Mouse (Mus musculus): Measurements from ENCODE around the gene Mindy2. TPM values are rescaled to one million over a fixed set of nuclear protein-coding genes. Genes with fewer than 3 reads are reported as not detected.

The Mindy2 gene
- total and polyA plus RNA-seq, 3 experiments = 7.1 to 36.7 (median 34.8) TPM

DNA sequence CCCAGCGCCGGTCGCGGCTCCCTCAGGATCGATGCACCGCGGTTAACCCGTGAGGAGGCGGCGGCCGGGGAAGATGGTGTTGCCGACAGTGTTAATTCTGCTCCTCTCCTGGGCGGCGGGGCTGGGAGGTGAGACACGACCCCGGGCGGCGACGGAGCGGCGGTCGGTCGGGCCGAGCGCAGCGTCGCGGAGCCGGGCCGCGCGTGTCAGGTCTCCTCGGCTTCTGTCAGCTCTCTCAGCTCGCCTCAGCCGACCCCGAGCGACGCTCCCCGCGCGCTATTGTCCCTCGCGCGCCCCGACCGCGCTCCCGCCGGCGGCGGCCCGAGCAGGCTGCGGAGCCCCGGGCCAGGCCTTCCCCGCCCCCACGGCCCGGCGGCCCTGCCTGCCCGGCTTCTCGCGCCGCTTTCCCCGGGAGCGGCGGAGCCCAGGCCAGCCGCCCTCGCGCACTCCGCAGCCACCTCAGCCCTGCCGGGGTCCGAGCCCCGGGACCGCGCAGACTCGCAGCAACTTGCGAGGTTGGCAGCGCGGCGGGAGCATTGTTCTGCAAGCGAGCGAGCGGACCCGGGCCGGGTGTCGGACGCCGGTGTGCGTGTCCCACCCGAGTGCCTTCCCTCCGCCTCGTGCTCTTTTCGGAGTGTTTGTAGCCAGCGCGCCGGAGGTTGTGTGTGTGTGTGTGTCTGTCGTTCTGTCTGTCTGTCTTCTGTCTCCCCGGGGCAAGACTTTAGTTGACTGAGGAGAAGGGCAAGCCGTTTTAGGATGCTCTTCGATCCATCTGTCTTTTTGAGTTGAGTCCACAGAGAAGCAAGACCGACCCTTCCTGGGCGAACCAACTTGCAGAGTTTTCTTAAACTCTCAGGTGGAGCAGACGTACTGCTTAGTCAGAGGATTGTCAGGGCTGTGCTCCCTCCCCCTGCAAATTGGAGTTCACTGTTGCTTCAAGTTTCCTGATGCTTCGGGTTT lies 22.4 kb upstream of the Mindy2 start:
- Histone ChIP-seq H3K36me3 (ENCODE audit: control insufficient read depth, insufficient read depth, low read length) (peaks cover 12% of the 10 kb centered on the region), H3K79me2 (replicated peaks; ENCODE audit: control insufficient read depth, insufficient read depth, low read length) (peaks cover 4% of the 10 kb centered on the region; the same call in 1 of the 2 replicates), H3K4me3 (peak overlapping the region; percentile 82), H3K27me3 (ENCODE audit: control insufficient read depth, insufficient read depth, low read length) (no peaks in the 10 kb centered on the region), H3K9ac (ENCODE audit: low read depth, low read length) (peak overlapping the region; percentile 95), H3K4me1 (ENCODE audit: control insufficient read depth, insufficient read depth, low read length) (peaks cover 8% of the 10 kb centered on the region), H3K27ac (peak overlapping the region; percentile 88)
- under 1% methylated on average over 78 of the region's 103 CpGs for WGBS
- intact Hi-C loops (cut with DNase I) = loop anchor here (5.0 kb wide), 1 partner anchor 53 kb away; no protein-coding TSS in a partner anchor
- DNase-seq = peak; percentile 78 to 80
- TF ChIP-seq POLR2A (IDR thresholded peaks at IDR 0.05; ENCODE audit: insufficient read depth, low read depth, low read length) (no peak), CTCF (IDR thresholded peaks at IDR 0.05) (no peak), EP300 (IDR thresholded peaks at IDR 0.05; ENCODE audit: insufficient read depth, low read depth, low read length) (no peak)

DNA sequence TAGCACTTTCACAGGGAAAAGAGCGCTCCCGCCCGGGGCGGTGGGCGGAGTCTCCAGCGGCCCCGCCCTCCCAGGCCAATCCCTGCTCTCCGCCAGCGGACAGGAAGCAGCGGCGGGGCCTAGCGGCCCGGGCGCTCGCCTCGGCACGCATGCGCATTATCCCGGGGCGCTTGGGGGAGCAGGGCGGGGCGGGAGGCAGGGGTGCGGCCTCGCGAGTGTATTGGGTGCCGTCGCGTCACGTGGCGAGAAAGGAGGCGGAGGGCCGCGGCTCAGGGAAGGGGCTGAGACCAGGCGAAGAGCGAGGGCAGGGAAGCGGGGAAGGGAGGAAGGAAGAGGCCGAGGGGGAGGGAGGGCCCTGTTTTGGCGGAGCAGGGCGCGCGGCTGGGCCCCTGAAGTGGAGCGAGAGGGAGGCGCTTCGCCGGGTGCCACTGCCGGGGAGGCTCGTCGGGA lies 21.7 kb upstream of the Mindy2 start, which contains the start of gene Adam10:
Gene Adam10 (plus strand): TSS at position 316 of the 450 bp plus-strand sequence.
- intact Hi-C loops (cut with DNase I) = loop anchor here (1.0 to 5.0 kb wide), 2 partner anchors 21 to 54 kb away; partner anchors contain the start of gene Mindy2
- H3K36me3 ChIP-seq (ENCODE audit: control insufficient read depth, insufficient read depth, low read length) = peaks cover 12% of the 10 kb centered on the region
- 1% methylated on average over 45 of the region's 48 CpGs for WGBS
- peaks cover 8% of the 10 kb centered on the region for H3K4me1 ChIP-seq (ENCODE audit: control insufficient read depth, insufficient read depth, low read length)
- peak within 1 kb of the TSS; percentile 82 for H3K4me3 ChIP-seq
- peak; percentile 98 to 100 for DNase-seq
- H3K9ac ChIP-seq (ENCODE audit: low read depth, low read length) = peak within 1 kb of the TSS; percentile 95
- H3K27ac ChIP-seq = peak within 1 kb of the TSS; percentile 88
- no peaks in the 10 kb centered on the region for H3K27me3 ChIP-seq (ENCODE audit: control insufficient read depth, insufficient read depth, low read length)
- peaks cover 4% of the 10 kb centered on the region; the same call in 1 of the 2 replicates for H3K79me2 ChIP-seq (replicated peaks; ENCODE audit: control insufficient read depth, insufficient read depth, low read length)
- TF ChIP-seq EP300 (IDR thresholded peaks at IDR 0.05; ENCODE audit: insufficient read depth, low read depth, low read length) (peak; percentile 58; the same call in 1 of the 2 replicates), CTCF (IDR thresholded peaks at IDR 0.05) (no peak), POLR2A (IDR thresholded peaks at IDR 0.05; ENCODE audit: insufficient read depth, low read depth, low read length) (peak; percentile 83; the same call in 1 of the 2 replicates)

DNA sequence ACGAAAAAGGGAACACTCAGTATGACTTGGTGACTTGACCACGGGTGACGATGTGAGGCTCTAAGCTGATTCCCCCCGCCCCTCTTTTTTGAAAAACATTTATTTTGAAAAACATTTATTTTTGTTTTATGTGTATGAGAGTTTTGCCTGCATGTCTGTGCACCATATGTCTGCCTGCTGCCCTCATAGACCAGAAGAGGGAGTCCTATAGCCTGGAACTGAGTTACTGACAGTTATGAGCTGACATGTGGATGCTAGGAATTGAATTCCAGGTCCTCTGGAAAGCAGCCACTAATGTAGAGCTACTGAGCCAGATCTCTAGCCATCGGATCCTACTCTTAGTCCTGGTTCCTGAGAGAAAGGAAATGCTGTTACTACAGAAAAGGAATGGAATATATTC lies 19.0 kb upstream of the Mindy2 start:
- intact Hi-C loops (cut with DNase I) = loop anchor here (5.0 kb wide), 1 partner anchor 56 kb away; no protein-coding TSS in a partner anchor
- Histone ChIP-seq H3K4me1 (ENCODE audit: control insufficient read depth, insufficient read depth, low read length) (no peaks in the 10 kb centered on the region; the same call in 1 of the 2 replicates), H3K4me3 (no peak overlapping the region), H3K79me2 (replicated peaks; ENCODE audit: control insufficient read depth, insufficient read depth, low read length) (no peaks in the 10 kb centered on the region), H3K9ac (ENCODE audit: low read depth, low read length) (no peak overlapping the region), H3K36me3 (ENCODE audit: control insufficient read depth, insufficient read depth, low read length) (no peaks in the 10 kb centered on the region), H3K27ac (no peak overlapping the region), H3K27me3 (ENCODE audit: control insufficient read depth, insufficient read depth, low read length) (no peaks in the 10 kb centered on the region)
- no peak for DNase-seq
- no peak for TF ChIP-seq EP300 (IDR thresholded peaks at IDR 0.05; ENCODE audit: insufficient read depth, low read depth, low read length)
- no peak for TF ChIP-seq POLR2A (IDR thresholded peaks at IDR 0.05; ENCODE audit: insufficient read depth, low read depth, low read length)
- TF ChIP-seq CTCF (IDR thresholded peaks at IDR 0.05) = no peak
- WGBS = 88% methylated on average over 5 of the region's 5 CpGs

DNA sequence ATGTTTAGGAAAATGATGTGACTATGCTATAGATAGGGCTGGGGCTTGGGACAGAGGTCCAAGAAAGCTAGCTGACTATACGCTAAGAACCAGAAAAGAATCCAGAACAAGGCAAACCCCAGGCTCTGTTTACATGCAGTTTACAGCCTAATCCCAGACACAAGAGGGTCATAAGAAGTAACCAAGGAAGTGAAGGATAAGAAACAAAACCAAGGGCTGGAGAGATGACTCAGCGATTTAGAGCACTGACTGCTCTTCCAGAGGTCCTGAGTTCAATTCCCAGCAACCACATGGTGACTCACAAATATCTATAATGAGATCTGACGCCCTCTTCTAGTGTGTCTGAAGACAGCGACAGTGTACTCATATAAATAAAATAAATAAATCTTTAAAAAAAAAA lies 18.1 kb upstream of the Mindy2 start:
- Histone ChIP-seq H3K27me3 (ENCODE audit: control insufficient read depth, insufficient read depth, low read length) (no peaks in the 10 kb centered on the region), H3K9ac (ENCODE audit: low read depth, low read length) (no peak overlapping the region), H3K79me2 (replicated peaks; ENCODE audit: control insufficient read depth, insufficient read depth, low read length) (no peaks in the 10 kb centered on the region), H3K4me3 (no peak overlapping the region), H3K27ac (no peak overlapping the region), H3K36me3 (ENCODE audit: control insufficient read depth, insufficient read depth, low read length) (no peaks in the 10 kb centered on the region), H3K4me1 (ENCODE audit: control insufficient read depth, insufficient read depth, low read length) (no peaks in the 10 kb centered on the region; the same call in 1 of the 2 replicates)
- DNase-seq = no peak
- TF ChIP-seq POLR2A (IDR thresholded peaks at IDR 0.05; ENCODE audit: insufficient read depth, low read depth, low read length) (no peak), CTCF (IDR thresholded peaks at IDR 0.05) (no peak), EP300 (IDR thresholded peaks at IDR 0.05; ENCODE audit: insufficient read depth, low read depth, low read length) (no peak)
- intact Hi-C loops (cut with DNase I) = loop anchor here (5.0 kb wide), 1 partner anchor 57 kb away; no protein-coding TSS in a partner anchor
- 76% methylated on average over 4 of the region's 4 CpGs for WGBS

DNA sequence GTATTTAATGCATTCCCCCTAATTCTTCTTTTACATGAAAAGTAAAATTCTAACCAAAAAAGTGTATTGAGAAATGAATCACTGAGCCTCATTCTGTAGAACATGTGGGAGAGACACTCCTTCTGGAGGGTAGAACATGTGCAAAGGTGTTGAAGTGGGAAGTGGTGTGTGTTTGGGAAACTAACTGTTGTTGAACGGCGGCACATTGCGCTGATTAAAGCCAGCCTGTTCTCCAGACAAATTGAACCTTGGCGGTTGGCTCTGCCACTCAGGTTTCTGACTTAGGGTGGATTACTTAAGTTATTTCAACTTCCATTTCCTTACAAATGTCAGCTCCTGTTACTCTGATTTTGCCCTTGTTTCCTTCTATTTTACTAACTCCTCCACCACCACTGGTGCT lies 16.7 kb upstream of the Mindy2 start:
- Histone ChIP-seq H3K79me2 (replicated peaks; ENCODE audit: control insufficient read depth, insufficient read depth, low read length) (no peaks in the 10 kb centered on the region), H3K27me3 (ENCODE audit: control insufficient read depth, insufficient read depth, low read length) (no peaks in the 10 kb centered on the region), H3K36me3 (ENCODE audit: control insufficient read depth, insufficient read depth, low read length) (no peaks in the 10 kb centered on the region), H3K4me3 (no peak overlapping the region), H3K4me1 (ENCODE audit: control insufficient read depth, insufficient read depth, low read length) (no peaks in the 10 kb centered on the region; the same call in 1 of the 2 replicates), H3K27ac (no peak overlapping the region), H3K9ac (ENCODE audit: low read depth, low read length) (no peak overlapping the region)
- TF ChIP-seq EP300 (IDR thresholded peaks at IDR 0.05; ENCODE audit: insufficient read depth, low read depth, low read length) (no peak), CTCF (IDR thresholded peaks at IDR 0.05) (no peak), POLR2A (IDR thresholded peaks at IDR 0.05; ENCODE audit: insufficient read depth, low read depth, low read length) (no peak)
- intact Hi-C loops (cut with DNase I) = loop anchor here (1.0 to 5.0 kb wide), 3 partner anchors 12 to 419 kb away; no protein-coding TSS in a partner anchor
- no peak for DNase-seq
- 84% methylated on average over 4 of the region's 4 CpGs for WGBS
